Mouse (Mus musculus): Measurements from ENCODE around the gene Zfp1.

Gene Zfp1

GRCm38 (mm10) chr8:111643264-111644141 is at the start of gene Zfp1:
Zfp1 (plus strand) TSS chr8:111643401.
- peak; percentile 90 for DNase-seq (ENCODE audit: low spot score in 2 of 2)

- no peak for DNase-seq (ENCODE audit: low spot score in 2 of 2)
Measured at GRCm38 (mm10) chr8:111594044-111594840, 49.0 kb upstream of the Zfp1 start.

- DNase-seq (ENCODE audit: low spot score in 2 of 2), result no peak
Measured at GRCm38 (mm10) chr8:111594951-111595350, 48.2 kb upstream of the Zfp1 start.

GRCm38 (mm10) chr8:111595712-111596484 is 47.3 kb upstream of the Zfp1 start:
- peak; percentile 83 for DNase-seq (ENCODE audit: low spot score in 2 of 2)

GRCm38 (mm10) chr8:111596485-111596821 is 46.7 kb upstream of the Zfp1 start:
- DNase-seq (ENCODE audit: low spot score in 2 of 2), result no peak

- no peak for DNase-seq (ENCODE audit: low spot score in 2 of 2)
Measured at GRCm38 (mm10) chr8:111597310-111597709, 45.9 kb upstream of the Zfp1 start.

GRCm38 (mm10) chr8:111599707-111600444 is 43.3 kb upstream of the Zfp1 start:
- DNase-seq (ENCODE audit: low spot score in 2 of 2), result no peak

GRCm38 (mm10) chr8:111602050-111602449 is 41.2 kb upstream of the Zfp1 start:
- DNase-seq (ENCODE audit: low spot score in 2 of 2), result no peak

- no peak for DNase-seq (ENCODE audit: low spot score in 2 of 2)
Measured at GRCm38 (mm10) chr8:111604986-111605385, 38.2 kb upstream of the Zfp1 start.

- no peak for DNase-seq (ENCODE audit: low spot score in 2 of 2)
Measured at GRCm38 (mm10) chr8:111606961-111607360, 36.2 kb upstream of the Zfp1 start.

GRCm38 (mm10) chr8:111607414-111607813 is 35.8 kb upstream of the Zfp1 start:
- DNase-seq (ENCODE audit: low spot score in 2 of 2), result no peak

- no peak for DNase-seq (ENCODE audit: low spot score in 2 of 2)
Measured at GRCm38 (mm10) chr8:111613181-111613580, 30.0 kb upstream of the Zfp1 start.

GRCm38 (mm10) chr8:111614786-111615701 is 28.2 kb upstream of the Zfp1 start:
- no peak for DNase-seq (ENCODE audit: low spot score in 2 of 2)

- no peak for DNase-seq (ENCODE audit: low spot score in 2 of 2)
Measured at GRCm38 (mm10) chr8:111617812-111618211, 25.4 kb upstream of the Zfp1 start.

- DNase-seq (ENCODE audit: low spot score in 2 of 2), result no peak
Measured at GRCm38 (mm10) chr8:111618273-111618672, 24.9 kb upstream of the Zfp1 start.

GRCm38 (mm10) chr8:111619936-111620335 is 23.3 kb upstream of the Zfp1 start:
- no peak for DNase-seq (ENCODE audit: low spot score in 2 of 2)

- no peak for DNase-seq (ENCODE audit: low spot score in 2 of 2)
Measured at GRCm38 (mm10) chr8:111622104-111622503, 21.1 kb upstream of the Zfp1 start.

- DNase-seq (ENCODE audit: low spot score in 2 of 2), result no peak
Measured at GRCm38 (mm10) chr8:111622553-111622952, 20.6 kb upstream of the Zfp1 start.

- no peak for DNase-seq (ENCODE audit: low spot score in 2 of 2)
Measured at GRCm38 (mm10) chr8:111624081-111624852, 18.9 kb upstream of the Zfp1 start.

- no peak for DNase-seq (ENCODE audit: low spot score in 2 of 2)
Measured at GRCm38 (mm10) chr8:111624853-111625221, 18.4 kb upstream of the Zfp1 start.

All from spleen, postnatal 36 days (tissue).